Mouse (Mus musculus) limb, embryonic 14.5 days (tissue): Measurements from ENCODE around the gene Nsmce1. TPM values are rescaled to one million over a fixed set of nuclear protein-coding genes. Genes with fewer than 3 reads are reported as not detected.

Experiments
- ATAC-seq: fragments of 200-750 bp; cut with Nextera tagmentation; 2 replicates; pipeline ENCODE4 v1.8.0; 2017; ENCODE audit warnings: low read depth, moderate number of reproducible peaks, moderate TSS enrichment; ENCODE audit not compliant: low FRiP score
- DNase-seq: peaks from one replicate; pipeline ENCODE4 v3.0.0-alpha.2; 2015; ENCODE audit warnings: low spot score
- H3K27ac ChIP-seq: fragments of 300-500 bp; sonication (generic); replicated peaks from 2 replicates; pipeline ENCODE4 v1.5.1; 2014; ENCODE audit warnings: low read depth, mild to moderate bottlenecking, low read length, moderate library complexity, mixed read lengths
- H3K27me3 ChIP-seq: fragments of 300-500 bp; sonication (generic); 2 replicates; pipeline ENCODE4 v1.6.1; 2014; ENCODE audit warnings: low read length, mixed read lengths; ENCODE audit not compliant: control insufficient read depth, insufficient read depth
- H3K36me3 ChIP-seq: fragments of 300-500 bp; sonication (generic); 2 replicates; pipeline ENCODE4 v1.6.1; 2014; ENCODE audit warnings: mild to moderate bottlenecking, low read length, moderate library complexity, mixed read lengths; ENCODE audit not compliant: control insufficient read depth, insufficient read depth
- H3K4me1 ChIP-seq: fragments of 300-500 bp; sonication (generic); 2 replicates; pipeline ENCODE4 v1.6.1; 2014; ENCODE audit warnings: antibody characterized with exemption, low read length, mixed read lengths; ENCODE audit not compliant: control insufficient read depth, insufficient read depth
- H3K4me2 ChIP-seq: fragments of 300-500 bp; sonication (generic); replicated peaks from 2 replicates; pipeline ENCODE4 v1.6.1; 2014; ENCODE audit warnings: low read depth, mild to moderate bottlenecking, low read length, moderate library complexity; ENCODE audit not compliant: severe bottlenecking
- H3K4me3 ChIP-seq: fragments of 300-500 bp; sonication (generic); replicated peaks from 2 replicates; pipeline ENCODE4 v1.5.1; 2014; ENCODE audit warnings: low read length
- H3K9ac ChIP-seq: fragments of 300-500 bp; sonication (generic); 2 replicates; pipeline ENCODE4 v1.6.1; 2014; ENCODE audit warnings: mild to moderate bottlenecking, low read depth, low read length, moderate library complexity; ENCODE audit not compliant: severe bottlenecking
- H3K9me3 ChIP-seq: fragments of 300-500 bp; sonication (generic); 2 replicates; pipeline ENCODE4 v1.6.1; 2016; ENCODE audit warnings: low read length; ENCODE audit not compliant: control insufficient read depth
- POLR2A ChIP-seq: fragments of 200-500 bp; IDR thresholded peaks from 2 replicates; pipeline ENCODE4 v1.8.0; 2012; ENCODE audit warnings: inconsistent platforms, mild to moderate bottlenecking, moderate library complexity, borderline replicate concordance; ENCODE audit not compliant: insufficient read depth, insufficient read length; ENCODE audit errors: extremely low read depth
- WGBS: fragments of 180-500 bp; shearing (Covaris S2); extraction: QIAGEN DNeasy Blood & Tissue Kit; methylation state at CpG from one replicate; pipeline ENCODE4 v1.1.7; 2014; 5-methylcytosine and 5-hydroxymethylcytosine counted together
- polyA plus RNA-seq, 2 experiments: library from polyadenylated mRNA; depleted of rRNA in 1 of 2; stranded (reverse) in 1 of 2; unstranded in 1 of 2; fragments of >200 nt; fragmentation: Nextera tagmentation in 1 of 2; extraction: Ambion mirVana in 1 of 2; gene quantifications; 2 replicates each; pipeline versions ENCODE4 v1.2.1 to v1.2.3; 2012 to 2014

The Nsmce1 gene
- polyA plus RNA-seq, 2 experiments: 67.2 to 121 TPM

- DNase-seq (no peak), ATAC-seq (no peak)
- Histone ChIP-seq H3K4me2 (no peak overlapping the region), H3K9me3 (no peaks in the 10 kb centered on the region), H3K27ac (no peak overlapping the region), H3K9ac (no peak overlapping the region), H3K4me3 (no peak overlapping the region), H3K4me1 (no peaks in the 10 kb centered on the region), H3K36me3 (no peaks in the 10 kb centered on the region), H3K27me3 (no peaks in the 10 kb centered on the region)
- no peak for TF ChIP-seq POLR2A
- WGBS: 68% methylated on average over 7 of the region's 7 CpGs
Observed at GRCm38 (mm10) chr7:125428381-125428780, 63.0 kb downstream of the Nsmce1 start.

GRCm38 (mm10) chr7:125427492-125428090 is 63.8 kb downstream of the Nsmce1 start:
- Histone ChIP-seq H3K27me3 (no peaks in the 10 kb centered on the region), H3K4me3 (no peak overlapping the region), H3K36me3 (no peaks in the 10 kb centered on the region), H3K9me3 (no peaks in the 10 kb centered on the region), H3K9ac (no peak overlapping the region), H3K4me1 (no peaks in the 10 kb centered on the region), H3K27ac (no peak overlapping the region), H3K4me2 (no peak overlapping the region)
- ATAC-seq: no peak
- no peak for TF ChIP-seq POLR2A
- DNase-seq: no peak
- 63% methylated on average over 12 of the region's 12 CpGs for WGBS

GRCm38 (mm10) chr7:125423056-125423455 is 68.3 kb downstream of the Nsmce1 start:
- ATAC-seq: no peak
- 51% methylated on average over 3 of the region's 3 CpGs for WGBS

GRCm38 (mm10) chr7:125421911-125422310 is 69.5 kb downstream of the Nsmce1 start:
- no peak for DNase-seq
- Histone ChIP-seq H3K27ac (no peak overlapping the region), H3K4me1 (no peaks in the 10 kb centered on the region), H3K4me3 (no peak overlapping the region), H3K4me2 (no peak overlapping the region), H3K27me3 (no peaks in the 10 kb centered on the region), H3K9me3 (no peaks in the 10 kb centered on the region), H3K36me3 (no peaks in the 10 kb centered on the region), H3K9ac (no peak overlapping the region)
- TF ChIP-seq POLR2A: no peak
- WGBS: 62% methylated on average over 2 of the region's 2 CpGs
- no peak for ATAC-seq

More at GRCm38 (mm10) chr7:125423056-125423455, 68.3 kb downstream of the Nsmce1 start:
- Histone ChIP-seq H3K9ac (no peak overlapping the region), H3K27me3 (no peaks in the 10 kb centered on the region), H3K4me3 (no peak overlapping the region), H3K4me1 (no peaks in the 10 kb centered on the region), H3K4me2 (no peak overlapping the region), H3K9me3 (no peaks in the 10 kb centered on the region), H3K36me3 (no peaks in the 10 kb centered on the region), H3K27ac (no peak overlapping the region)
- DNase-seq: no peak
- no peak for TF ChIP-seq POLR2A

GRCm38 (mm10) chr7:125420190-125420589 is 71.2 kb downstream of the Nsmce1 start:
- no peak overlapping the region for H3K27ac ChIP-seq
- DNase-seq: no peak
- ATAC-seq: no peak
- no peaks in the 10 kb centered on the region for H3K9me3 ChIP-seq
- no peak overlapping the region for H3K9ac ChIP-seq
- no peak for TF ChIP-seq POLR2A
- H3K4me1 ChIP-seq: no peaks in the 10 kb centered on the region
- no peak overlapping the region for H3K4me3 ChIP-seq
- no peak overlapping the region for H3K4me2 ChIP-seq
- no peaks in the 10 kb centered on the region for H3K27me3 ChIP-seq
- WGBS: 67% methylated on average over 2 of the region's 2 CpGs
- no peaks in the 10 kb centered on the region for H3K36me3 ChIP-seq

- Histone ChIP-seq H3K4me3 (no peak overlapping the region), H3K27ac (no peak overlapping the region), H3K9ac (no peak overlapping the region), H3K4me2 (no peak overlapping the region), H3K9me3 (no peaks in the 10 kb centered on the region), H3K27me3 (no peaks in the 10 kb centered on the region), H3K36me3 (no peaks in the 10 kb centered on the region), H3K4me1 (no peaks in the 10 kb centered on the region)
- no peak for DNase-seq
- no peak for ATAC-seq
- no peak for TF ChIP-seq POLR2A
- 16% methylated on average over 3 of the region's 3 CpGs for WGBS
Observed at GRCm38 (mm10) chr7:125418413-125418812, 73.0 kb downstream of the Nsmce1 start.

Other genes starting within 250 kb of the Nsmce1 start
- gene Kdm8, start 46.9 kb downstream of the Nsmce1 start, polyA plus RNA-seq (2012; rRNA removed): 11.1 and 13.9 TPM in 2 replicates
- gene Kdm8, start 46.9 kb downstream of the Nsmce1 start, polyA plus RNA-seq (2014; fragmentation: Nextera tagmentation; extraction: Ambion mirVana): 8.7 and 8.9 TPM in 2 replicates
- 8.6 and 11.2 TPM in 2 replicates for gene Il4ra, start 60.5 kb upstream of the Nsmce1 start, polyA plus RNA-seq (2012; rRNA removed)
- gene Il4ra, start 60.5 kb upstream of the Nsmce1 start, polyA plus RNA-seq (2014; fragmentation: Nextera tagmentation; extraction: Ambion mirVana): 7.3 and 7.8 TPM in 2 replicates
- 1.2 and 2.0 TPM in 2 replicates for gene Il21r, start 111.8 kb upstream of the Nsmce1 start, polyA plus RNA-seq (2012; rRNA removed)
- 0.50 TPM in 2 replicates for gene Il21r, start 111.8 kb upstream of the Nsmce1 start, polyA plus RNA-seq (2014; fragmentation: Nextera tagmentation; extraction: Ambion mirVana)
- gene Gtf3c1, start 216.2 kb upstream of the Nsmce1 start, polyA plus RNA-seq (2012; rRNA removed): 40.7 and 55.1 TPM in 2 replicates
- gene Gtf3c1, start 216.2 kb upstream of the Nsmce1 start, polyA plus RNA-seq (2014; fragmentation: Nextera tagmentation; extraction: Ambion mirVana): 27.9 and 33.0 TPM in 2 replicates
- 18.9 and 21.3 TPM in 2 replicates for gene D430042O09Rik, start 216.3 kb upstream of the Nsmce1 start, polyA plus RNA-seq (2012; rRNA removed)
- 8.8 and 10.0 TPM in 2 replicates for gene D430042O09Rik, start 216.3 kb upstream of the Nsmce1 start, polyA plus RNA-seq (2014; fragmentation: Nextera tagmentation; extraction: Ambion mirVana)